Mouse (Mus musculus): ENCODE data around the gene Myl6. TPM values are rescaled to one million over a fixed set of nuclear protein-coding genes. Genes with fewer than 3 reads are reported as not detected.

Gene Myl6
- polyA plus RNA-seq, 1 experiment from 2014 or later = 852 TPM

GRCm38 (mm10) chr10:128504641-128505370 is 10.9 kb upstream of the Myl6 start:
- peaks cover 4% of the 10 kb centered on the region; the same call in 1 of the 2 replicates for H3K36me3 ChIP-seq (ENCODE audit: control insufficient read depth, insufficient read depth, low read length)
- no peaks in the 10 kb centered on the region for H3K9me3 ChIP-seq (replicated peaks; ENCODE audit: control insufficient read depth, low read length, poor library complexity, severe bottlenecking)
- ATAC-seq = no peak
- H3K4me1 ChIP-seq (ENCODE audit: control insufficient read depth, insufficient read depth, low read length) = no peaks in the 10 kb centered on the region
- no peak overlapping the region for H3K27ac ChIP-seq (ENCODE audit: low read length)
- no peak overlapping the region for H3K4me3 ChIP-seq (ENCODE audit: low read depth, low read length)
- no peaks in the 10 kb centered on the region for H3K27me3 ChIP-seq (ENCODE audit: control insufficient read depth, insufficient read depth, low read depth, low read length)
- H3K9ac ChIP-seq (ENCODE audit: low read depth, low read length) = no peak overlapping the region
- no peak overlapping the region for H3K4me2 ChIP-seq (ENCODE audit: low read length)
- 78% methylated on average over 9 of the region's 9 CpGs for WGBS

DNA sequence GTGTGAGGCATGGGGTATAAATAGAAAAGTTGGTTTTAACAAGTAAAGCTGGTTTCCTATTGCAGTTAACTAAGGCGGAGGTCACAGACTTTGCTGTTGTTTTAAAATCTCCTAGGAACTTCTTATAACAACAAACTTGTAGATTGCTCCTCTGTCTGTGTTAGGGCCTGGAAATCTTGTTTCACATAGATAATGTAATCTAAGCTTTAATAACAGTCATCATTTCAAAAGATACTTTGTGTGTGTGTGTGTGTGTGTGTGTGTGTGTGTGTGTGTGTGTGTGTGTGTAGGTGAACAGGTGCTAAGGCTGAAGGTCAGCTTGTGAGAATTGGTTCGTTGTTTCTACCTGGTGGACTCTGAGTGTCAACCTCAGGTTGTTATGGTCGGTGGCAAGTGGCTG is 10.1 kb upstream of the Myl6 start:
- Histone ChIP-seq H3K4me2 (ENCODE audit: low read length) (no peak overlapping the region), H3K9ac (ENCODE audit: low read depth, low read length) (no peak overlapping the region), H3K4me3 (ENCODE audit: low read depth, low read length) (no peak overlapping the region), H3K9me3 (replicated peaks; ENCODE audit: control insufficient read depth, low read length, poor library complexity, severe bottlenecking) (no peaks in the 10 kb centered on the region), H3K27ac (ENCODE audit: low read length) (no peak overlapping the region), H3K36me3 (ENCODE audit: control insufficient read depth, insufficient read depth, low read length) (peaks cover 2% of the 10 kb centered on the region; the same call in 1 of the 2 replicates), H3K27me3 (ENCODE audit: control insufficient read depth, insufficient read depth, low read depth, low read length) (no peaks in the 10 kb centered on the region), H3K4me1 (ENCODE audit: control insufficient read depth, insufficient read depth, low read length) (peaks cover 5% of the 10 kb centered on the region; the same call in 1 of the 2 replicates)
- ATAC-seq = no peak
- WGBS = 93% methylated on average over 3 of the region's 3 CpGs

DNA sequence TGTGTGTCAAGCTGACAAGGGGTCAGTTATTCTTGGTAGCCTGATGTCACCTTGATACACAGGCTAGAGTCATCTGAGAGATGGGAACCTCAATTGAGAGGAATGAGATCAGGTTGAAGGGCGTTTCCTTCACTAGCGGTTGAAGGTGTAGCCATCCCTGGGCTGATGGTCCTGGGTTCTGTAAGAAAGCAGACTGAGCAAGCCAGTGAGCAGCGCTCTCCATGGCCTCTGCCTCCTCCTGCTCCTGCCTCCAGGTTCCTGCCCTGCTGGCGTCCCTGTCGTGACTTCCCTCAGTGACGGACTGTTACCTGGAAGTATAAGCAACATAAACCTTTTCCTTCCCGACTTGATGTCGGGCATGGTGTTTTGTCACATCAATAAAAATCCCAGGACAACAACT is 9.6 kb upstream of the Myl6 start:
- no peaks in the 10 kb centered on the region for H3K9me3 ChIP-seq (replicated peaks; ENCODE audit: control insufficient read depth, low read length, poor library complexity, severe bottlenecking)
- WGBS = 75% methylated on average over 8 of the region's 8 CpGs
- H3K9ac ChIP-seq (ENCODE audit: low read depth, low read length) = no peak overlapping the region
- no peaks in the 10 kb centered on the region for H3K27me3 ChIP-seq (ENCODE audit: control insufficient read depth, insufficient read depth, low read depth, low read length)
- peaks cover 5% of the 10 kb centered on the region; the same call in 1 of the 2 replicates for H3K4me1 ChIP-seq (ENCODE audit: control insufficient read depth, insufficient read depth, low read length)
- no peak overlapping the region for H3K27ac ChIP-seq (ENCODE audit: low read length)
- H3K4me2 ChIP-seq (ENCODE audit: low read length) = no peak overlapping the region
- H3K4me3 ChIP-seq (ENCODE audit: low read depth, low read length) = no peak overlapping the region
- no peak for ATAC-seq
- peaks cover 2% of the 10 kb centered on the region; the same call in 1 of the 2 replicates for H3K36me3 ChIP-seq (ENCODE audit: control insufficient read depth, insufficient read depth, low read length)

- H3K27me3 ChIP-seq (ENCODE audit: control insufficient read depth, insufficient read depth, low read depth, low read length) = no peaks in the 10 kb centered on the region
- H3K9me3 ChIP-seq (replicated peaks; ENCODE audit: control insufficient read depth, low read length, poor library complexity, severe bottlenecking) = no peaks in the 10 kb centered on the region
- WGBS = 78% methylated on average over 5 of the region's 5 CpGs
- H3K4me3 ChIP-seq (ENCODE audit: low read depth, low read length) = no peak overlapping the region
- H3K4me1 ChIP-seq (ENCODE audit: control insufficient read depth, insufficient read depth, low read length) = peaks cover 10% of the 10 kb centered on the region
- H3K36me3 ChIP-seq (ENCODE audit: control insufficient read depth, insufficient read depth, low read length) = no peaks in the 10 kb centered on the region
- no peak overlapping the region for H3K9ac ChIP-seq (ENCODE audit: low read depth, low read length)
- H3K4me2 ChIP-seq (ENCODE audit: low read length) = no peak overlapping the region
- no peak overlapping the region for H3K27ac ChIP-seq (ENCODE audit: low read length)
- no peak for ATAC-seq
Measured at GRCm38 (mm10) chr10:128502341-128502740, 8.4 kb upstream of the Myl6 start.

- Histone ChIP-seq H3K27ac (ENCODE audit: low read length) (peak overlapping the region; percentile 76), H3K4me1 (ENCODE audit: control insufficient read depth, insufficient read depth, low read length) (peaks cover 15% of the 10 kb centered on the region), H3K9me3 (replicated peaks; ENCODE audit: control insufficient read depth, low read length, poor library complexity, severe bottlenecking) (no peaks in the 10 kb centered on the region), H3K9ac (ENCODE audit: low read depth, low read length) (peak overlapping the region; percentile 50), H3K27me3 (ENCODE audit: control insufficient read depth, insufficient read depth, low read depth, low read length) (no peaks in the 10 kb centered on the region), H3K4me3 (ENCODE audit: low read depth, low read length) (peak overlapping the region; percentile 69), H3K4me2 (ENCODE audit: low read length) (peak overlapping the region; percentile 85), H3K36me3 (ENCODE audit: control insufficient read depth, insufficient read depth, low read length) (no peaks in the 10 kb centered on the region)
- peak; percentile 28; the same call in 1 of the 2 replicates for ATAC-seq
- WGBS = 1% methylated on average over 21 of the region's 21 CpGs
Measured at GRCm38 (mm10) chr10:128499116-128499671, 5.2 kb upstream of the Myl6 start.

- peak within 1 kb of the TSS; percentile 69 for H3K4me3 ChIP-seq (ENCODE audit: low read depth, low read length)
- no peaks in the 10 kb centered on the region for H3K27me3 ChIP-seq (ENCODE audit: control insufficient read depth, insufficient read depth, low read depth, low read length)
- no peaks in the 10 kb centered on the region for H3K9me3 ChIP-seq (replicated peaks; ENCODE audit: control insufficient read depth, low read length, poor library complexity, severe bottlenecking)
- H3K4me2 ChIP-seq (ENCODE audit: low read length) = peak within 1 kb of the TSS; percentile 85
- peak within 1 kb of the TSS; percentile 76 for H3K27ac ChIP-seq (ENCODE audit: low read length)
- peak; percentile 74 for ATAC-seq
- peak within 1 kb of the TSS; percentile 50 for H3K9ac ChIP-seq (ENCODE audit: low read depth, low read length)
- peaks cover 15% of the 10 kb centered on the region for H3K4me1 ChIP-seq (ENCODE audit: control insufficient read depth, insufficient read depth, low read length)
- under 1% methylated on average over 27 of the region's 27 CpGs for WGBS
- no peaks in the 10 kb centered on the region for H3K36me3 ChIP-seq (ENCODE audit: control insufficient read depth, insufficient read depth, low read length)
Measured at GRCm38 (mm10) chr10:128498590-128498989, 4.6 kb upstream of the Myl6 start, which contains the start of gene Myl6b. Myl6b (minus strand) TSS chr10:128498685.

DNA sequence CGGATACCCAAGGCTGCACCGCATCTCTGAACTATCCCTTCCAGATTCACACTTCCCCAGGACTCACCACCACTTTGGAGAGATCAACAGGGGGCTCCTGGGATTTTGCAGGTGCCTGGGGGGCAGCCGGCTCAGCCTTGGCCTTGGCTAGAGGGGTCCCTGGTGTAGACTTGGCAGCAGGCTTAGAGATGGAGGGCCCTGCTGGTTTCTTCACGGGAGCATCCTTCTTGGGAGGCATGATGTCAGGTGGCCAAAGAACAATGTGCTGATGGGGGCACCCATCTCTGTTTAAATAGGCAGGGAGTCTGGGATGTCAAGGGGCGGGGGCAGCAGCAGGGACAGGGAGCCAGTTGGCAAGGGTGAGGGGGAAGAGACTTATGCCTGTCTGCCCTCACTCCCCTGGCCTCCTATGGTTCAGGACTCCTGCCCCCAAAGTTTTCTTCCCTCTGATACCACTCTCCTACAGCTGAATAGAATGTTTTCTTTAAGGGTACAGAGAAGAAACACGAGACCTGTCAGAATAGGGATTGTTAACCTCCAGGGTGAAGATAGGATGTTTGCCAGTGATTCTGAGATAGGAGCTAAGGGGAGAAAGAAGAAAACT is 3.3 kb upstream of the Myl6 start:
- Histone ChIP-seq H3K27me3 (ENCODE audit: control insufficient read depth, insufficient read depth, low read depth, low read length) (no peaks in the 10 kb centered on the region), H3K4me2 (ENCODE audit: low read length) (peak overlapping the region; percentile 5; the same call in 1 of the 2 replicates), H3K4me1 (ENCODE audit: control insufficient read depth, insufficient read depth, low read length) (peaks cover 17% of the 10 kb centered on the region), H3K9ac (ENCODE audit: low read depth, low read length) (no peak overlapping the region), H3K36me3 (ENCODE audit: control insufficient read depth, insufficient read depth, low read length) (no peaks in the 10 kb centered on the region), H3K9me3 (replicated peaks; ENCODE audit: control insufficient read depth, low read length, poor library complexity, severe bottlenecking) (no peaks in the 10 kb centered on the region), H3K27ac (ENCODE audit: low read length) (no peak overlapping the region), H3K4me3 (ENCODE audit: low read depth, low read length) (no peak overlapping the region)
- no peak for ATAC-seq
- 44% methylated on average over 6 of the region's 6 CpGs for WGBS

DNA sequence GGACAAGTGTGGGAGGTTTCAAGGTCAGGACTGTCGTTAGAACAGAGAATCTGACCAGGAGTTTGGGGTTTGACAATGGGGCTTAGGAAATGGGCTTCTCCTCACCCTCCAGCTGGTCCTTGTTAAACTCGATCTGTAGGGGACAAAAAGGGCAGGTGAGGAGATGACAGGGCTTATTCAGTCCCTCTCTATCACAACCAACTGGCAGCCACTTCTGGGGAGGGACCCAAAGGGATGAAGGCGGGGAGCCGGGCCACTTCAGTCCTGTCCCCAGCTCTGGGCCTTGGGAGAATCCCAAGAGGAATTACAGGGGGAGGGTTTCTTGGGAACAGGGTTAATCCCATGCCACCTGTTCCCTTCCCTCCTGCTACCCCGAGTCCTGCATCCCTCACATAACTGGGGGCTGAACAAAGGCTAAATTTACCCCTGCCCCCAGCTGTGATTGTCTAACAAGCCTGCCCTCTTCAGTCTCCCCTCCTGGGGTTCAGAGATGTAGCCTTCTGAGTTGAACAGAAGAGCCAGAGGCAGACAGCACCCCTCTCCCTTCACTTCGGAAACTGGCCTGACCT is 2.6 kb upstream of the Myl6 start:
- WGBS = 20% methylated on average over 6 of the region's 6 CpGs
- Histone ChIP-seq H3K9me3 (replicated peaks; ENCODE audit: control insufficient read depth, low read length, poor library complexity, severe bottlenecking) (no peaks in the 10 kb centered on the region), H3K36me3 (ENCODE audit: control insufficient read depth, insufficient read depth, low read length) (peaks cover 1% of the 10 kb centered on the region; the same call in 1 of the 2 replicates), H3K4me3 (ENCODE audit: low read depth, low read length) (no peak overlapping the region), H3K9ac (ENCODE audit: low read depth, low read length) (0 out of 2 replicates have a peak overlapping the region, but pooled peaks have one; percentile 13), H3K4me2 (ENCODE audit: low read length) (no peak overlapping the region), H3K27me3 (ENCODE audit: control insufficient read depth, insufficient read depth, low read depth, low read length) (no peaks in the 10 kb centered on the region), H3K27ac (ENCODE audit: low read length) (no peak overlapping the region), H3K4me1 (ENCODE audit: control insufficient read depth, insufficient read depth, low read length) (peaks cover 24% of the 10 kb centered on the region)
- ATAC-seq = no peak
